ENCODE assay signal across 1 mouse cellular context in the genomic region with DNA sequence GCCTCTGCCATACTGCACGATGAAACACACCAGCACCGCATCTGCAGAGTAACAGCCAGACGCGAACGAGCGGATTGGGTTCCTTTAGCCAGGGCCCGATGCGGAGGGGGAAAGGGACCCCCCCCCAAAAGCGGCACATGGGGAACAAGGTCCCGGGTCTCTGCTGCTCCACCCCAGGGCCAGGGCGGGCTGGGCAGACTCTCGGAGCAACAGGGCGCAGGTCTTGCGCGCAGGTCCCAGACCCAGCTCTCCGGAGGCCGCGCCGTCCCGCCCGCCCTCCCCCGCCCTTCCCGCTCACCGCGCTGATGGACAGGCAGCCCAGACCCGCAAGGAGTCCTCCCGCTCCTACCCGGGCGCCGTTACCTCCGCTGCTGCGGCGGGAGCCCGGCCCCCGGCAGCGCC.
TF ChIP-seq lines count a peak whose summit lies in the region.

No protein-coding gene starts in this region.

TF ChIP-seq in CH12.LX, 34 proteins besides CTCF, POLR2A, EP300 and RAD21 (continued from another document):
- TF ChIP-seq SIN3A (IDR thresholded peaks at IDR 0.05; ENCODE audit: low read length) = no peak
- TF ChIP-seq KAT2A (IDR thresholded peaks at IDR 0.05; ENCODE audit: insufficient replicate concordance, low read length) = no peak
- TF ChIP-seq MAZ (IDR thresholded peaks at IDR 0.05; ENCODE audit: low read depth, low read length) = no peak
- TF ChIP-seq HCFC1 (IDR thresholded peaks at IDR 0.05; ENCODE audit: low read depth, low read length) = no peak
- no peak for TF ChIP-seq MYC (IDR thresholded peaks at IDR 0.05; ENCODE audit: low read depth, low read length)
- TF ChIP-seq ELF1 (IDR thresholded peaks at IDR 0.05; ENCODE audit: low read depth, low read length) = no peak
- no peak for TF ChIP-seq USF2 (conservative IDR thresholded peaks at IDR 0.05; ENCODE audit: low read depth, low read length)
